Mouse (Mus musculus) ES-E14 (cell line): ENCODE results near the gene Mapt. TPM values are rescaled to one million over a fixed set of nuclear protein-coding genes. Genes with fewer than 3 reads are reported as not detected.

Experiments
- DNase-seq: peaks from one replicate; pipeline ENCODE4 v3.0.0-alpha.2; 2013; ENCODE audit warnings: low read depth, low spot score
- H3K27ac ChIP-seq: 2 replicates; pipeline ENCODE4 v1.5.1; 2012; ENCODE audit warnings: low read depth, mild to moderate bottlenecking, low read length, moderate library complexity, mixed read lengths; ENCODE audit not compliant: poor library complexity, insufficient read depth, severe bottlenecking
- H3K36me3 ChIP-seq: 2 replicates; pipeline ENCODE4 v1.6.1; 2012; ENCODE audit warnings: mild to moderate bottlenecking, low read length, moderate library complexity, mixed read lengths; ENCODE audit not compliant: control insufficient read depth, poor library complexity, insufficient read depth, severe bottlenecking
- H3K4me1 ChIP-seq, 2 experiments: fragments of 150-350 bp in 1 of 2; sonication (generic) in 1 of 2; 2 replicates each; pipeline ENCODE4 v1.6.1; 2012; ENCODE audit warnings: low read length in 2 of 2, mild to moderate bottlenecking in 1 of 2, mixed read lengths in 1 of 2; ENCODE audit not compliant: control insufficient read depth in 2 of 2, insufficient read depth in 2 of 2, poor library complexity in 1 of 2
- H3K4me3 ChIP-seq, 2 experiments: fragments of 150-350 bp in 1 of 2; sonication (generic) in 1 of 2; 2 replicates each; pipeline ENCODE4 v1.5.1; 2012; ENCODE audit warnings: low read length in 2 of 2, low read depth in 1 of 2, mild to moderate bottlenecking in 1 of 2, mixed read lengths in 1 of 2; ENCODE audit not compliant: insufficient read depth in 1 of 2, poor library complexity in 1 of 2, severe bottlenecking in 1 of 2
- H3K9ac ChIP-seq: 2 replicates; pipeline ENCODE4 v1.6.1; 2012; ENCODE audit warnings: low read depth, mild to moderate bottlenecking, low read length, mixed read lengths; ENCODE audit not compliant: poor library complexity, insufficient read depth, severe bottlenecking
- H3K9me3 ChIP-seq: fragments of 150-350 bp; sonication (generic); 2 replicates; pipeline ENCODE4 v1.6.1; 2012; ENCODE audit warnings: low read depth, mild to moderate bottlenecking, low read length; ENCODE audit not compliant: control insufficient read depth, insufficient read depth
- CHD2 ChIP-seq: IDR thresholded peaks from 2 replicates; pipeline ENCODE4 v1.6.1; 2014; ENCODE audit warnings: mild to moderate bottlenecking, low read depth, low read length, inconsistent platforms
- HCFC1 ChIP-seq: IDR thresholded peaks from 2 replicates; pipeline ENCODE4 v1.6.1; 2012; ENCODE audit warnings: low read length, inconsistent platforms, borderline replicate concordance; ENCODE audit not compliant: insufficient read depth
- MAFK ChIP-seq: IDR thresholded peaks from 2 replicates; pipeline ENCODE4 v1.6.1; 2014; ENCODE audit warnings: mild to moderate bottlenecking, low read depth, low read length, inconsistent platforms; ENCODE audit not compliant: insufficient read depth
- ZC3H11A ChIP-seq: IDR thresholded peaks from 2 replicates; pipeline ENCODE4 v1.6.1; 2012; ENCODE audit warnings: low read depth, mild to moderate bottlenecking, inconsistent platforms, low read length, borderline replicate concordance
- ZNF384 ChIP-seq: IDR thresholded peaks from 2 replicates; pipeline ENCODE4 v1.6.1; 2012; ENCODE audit warnings: low read depth, low read length, inconsistent platforms
- in situ Hi-C, 2 experiments: fragments of 600-800 bp; cut with MboI; formaldehyde crosslinking; loops; one replicate each; pipeline ENCODE4 v1.15.1; 2025; ENCODE audit warnings: low sequenced_read_pairs in 2 of 2, inconsistent platforms in 1 of 2; ENCODE audit not compliant: unreplicated experiment in 2 of 2
- total RNA-seq: library from RNA; depleted of rRNA; stranded (reverse); fragments of 300-350 nt; gene quantifications from 2 replicates; pipeline ENCODE4 v1.2.3, GENCODE M21; 2012

Mapt gene
- total RNA-seq, 1 experiment, result 9.7 TPM

GRCm38 (mm10) chr11:104230066-104230778, 968 bp upstream of the Mapt start:
- Histone ChIP-seq H3K4me3 (peak overlapping the region in 1 of 2 experiments; percentile 76; a peak in 2 of 4 replicates), H3K4me1 (peaks cover 3% of the 10 kb centered on the region in 2 experiments; a peak in 1 of 4 replicates), H3K9me3 (no peaks in the 10 kb centered on the region), H3K36me3 (no peaks in the 10 kb centered on the region), H3K27ac (no peak overlapping the region), H3K9ac (no peak overlapping the region)
- TF ChIP-seq MAFK (no peak), HCFC1 (no peak), ZNF384 (no peak), CHD2 (no peak), ZC3H11A (no peak)
- no peak for DNase-seq
- in situ Hi-C loops, result no loop called here

- no peak for TF ChIP-seq CHD2
- TF ChIP-seq ZC3H11A, result no peak
- no peak for TF ChIP-seq MAFK
- in situ Hi-C loops, result no loop called here
- no peaks in the 10 kb centered on the region for H3K9me3 ChIP-seq
- peak overlapping the region; percentile 1; the same call in 1 of the 2 replicates for H3K9ac ChIP-seq
- DNase-seq, result no peak
- peak overlapping the region; percentile 66 to 76 for H3K4me3 ChIP-seq
- no peak overlapping the region for H3K27ac ChIP-seq
- no peaks in the 10 kb centered on the region for H3K36me3 ChIP-seq
- H3K4me1 ChIP-seq, result peaks cover 3% of the 10 kb centered on the region in 2 experiments; a peak in 1 of 4 replicates
Observed at GRCm38 (mm10) chr11:104232141-104233061, 1.2 kb downstream of the Mapt start.

- DNase-seq, result no peak
Observed at GRCm38 (mm10) chr11:104233101-104233500, 1.9 kb downstream of the Mapt start.

GRCm38 (mm10) chr11:104233574-104234206, 2.5 kb downstream of the Mapt start:
- no peak for TF ChIP-seq ZNF384
- no peak for TF ChIP-seq CHD2
- TF ChIP-seq MAFK, result no peak
- Histone ChIP-seq H3K36me3 (no peaks in the 10 kb centered on the region), H3K4me1 (peaks cover 3% of the 10 kb centered on the region in 2 experiments; a peak in 1 of 4 replicates), H3K27ac (no peak overlapping the region), H3K9me3 (no peaks in the 10 kb centered on the region), H3K9ac (no peak overlapping the region), H3K4me3 (peak overlapping the region in 1 of 2 experiments; percentile 11; a peak in 1 of 4 replicates)
- no peak for DNase-seq
- in situ Hi-C loops, result no loop called here

More at GRCm38 (mm10) chr11:104233101-104233500, 1.9 kb downstream of the Mapt start:
- TF ChIP-seq ZC3H11A (no peak), CHD2 (no peak), ZNF384 (no peak), HCFC1 (no peak), MAFK (no peak)
- H3K9me3 ChIP-seq, result no peaks in the 10 kb centered on the region
- H3K27ac ChIP-seq, result no peak overlapping the region
- in situ Hi-C loops, result no loop called here
- H3K36me3 ChIP-seq, result no peaks in the 10 kb centered on the region
- peak overlapping the region; percentile 66 to 76 for H3K4me3 ChIP-seq
- H3K9ac ChIP-seq, result no peak overlapping the region
- H3K4me1 ChIP-seq, result peaks cover 3% of the 10 kb centered on the region in 2 experiments; a peak in 1 of 4 replicates
